Mouse (Mus musculus): Measurements from ENCODE around the gene Idi1.
"Not testable (repeated sequence)": the region's sequence is repeated elsewhere in the genome, so short reads cannot be mapped to it uniquely, and the experiment has no call there.

Idi1 gene

GRCm38 (mm10) chr13:8885445-8886184, at the start of gene Idi1:
Idi1 (plus strand) TSS chr13:8885501.
- DNase-seq (ENCODE audit: low spot score): peak; percentile 97

DNA sequence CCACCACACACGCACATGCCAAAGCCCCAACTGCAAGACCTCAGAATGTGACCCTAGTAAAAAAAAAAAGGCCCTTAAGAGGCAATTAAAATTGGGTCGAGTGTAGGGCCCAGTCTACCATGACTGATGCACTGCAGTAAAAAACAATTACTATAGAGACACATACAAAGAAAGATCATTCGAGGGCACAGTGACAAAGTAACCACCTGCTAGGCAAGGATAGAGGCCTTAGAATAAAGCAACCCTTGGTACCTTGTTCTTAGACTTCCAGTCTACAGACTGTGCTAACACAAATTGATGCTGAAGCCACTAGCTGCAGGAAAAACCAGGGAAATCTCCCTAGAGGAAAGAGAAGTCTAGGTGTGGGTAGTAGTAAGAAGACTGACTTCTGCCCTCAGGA, 46.9 kb upstream of the Idi1 start:
- no peak for DNase-seq (ENCODE audit: low spot score)

GRCm38 (mm10) chr13:8839111-8839510, 46.2 kb upstream of the Idi1 start:
- DNase-seq (ENCODE audit: low spot score): no peak

DNA sequence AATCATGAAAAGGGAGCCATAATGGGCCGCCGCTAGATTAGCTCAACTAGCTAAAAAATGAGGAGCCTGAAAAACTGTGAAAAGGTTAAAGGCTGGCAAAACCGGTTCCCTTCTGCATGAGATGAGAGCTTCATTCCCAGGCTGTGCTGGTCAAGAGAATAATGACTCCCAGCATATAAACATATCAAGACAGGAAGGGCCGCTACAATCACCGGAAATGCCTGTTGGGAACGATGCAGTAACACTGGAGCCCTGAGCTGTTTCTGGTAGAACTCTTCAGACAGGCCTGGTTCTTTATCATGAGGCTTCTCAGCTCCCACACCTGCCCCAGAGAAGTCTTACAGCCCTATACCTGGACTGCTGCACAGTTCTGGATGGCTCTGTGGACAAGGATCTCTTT, 45.4 kb upstream of the Idi1 start:
- no peak for DNase-seq (ENCODE audit: low spot score)

GRCm38 (mm10) chr13:8840941-8841340, 44.4 kb upstream of the Idi1 start:
- no peak for DNase-seq (ENCODE audit: low spot score)

DNA sequence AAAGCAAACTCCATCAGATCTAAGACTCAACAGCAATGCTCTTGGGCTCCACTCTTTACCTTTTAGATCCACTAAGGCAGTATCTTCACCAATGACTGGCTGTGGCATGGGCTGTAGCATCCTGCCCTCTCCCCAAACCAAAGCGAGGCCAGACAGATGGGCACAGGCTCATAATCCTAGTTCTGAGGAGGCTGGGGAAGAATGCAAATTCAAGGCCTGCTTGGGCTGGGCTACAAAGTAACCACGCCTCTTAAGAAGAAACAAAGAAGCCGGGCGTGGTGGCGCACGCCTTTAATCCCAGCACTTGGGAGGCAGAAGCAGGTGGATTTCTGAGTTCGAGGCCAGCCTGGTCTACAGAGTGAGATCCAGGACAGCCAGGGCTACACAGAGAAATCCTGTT, 43.5 kb upstream of the Idi1 start:
- not testable (repeated sequence) for DNase-seq (ENCODE audit: low spot score)

DNA sequence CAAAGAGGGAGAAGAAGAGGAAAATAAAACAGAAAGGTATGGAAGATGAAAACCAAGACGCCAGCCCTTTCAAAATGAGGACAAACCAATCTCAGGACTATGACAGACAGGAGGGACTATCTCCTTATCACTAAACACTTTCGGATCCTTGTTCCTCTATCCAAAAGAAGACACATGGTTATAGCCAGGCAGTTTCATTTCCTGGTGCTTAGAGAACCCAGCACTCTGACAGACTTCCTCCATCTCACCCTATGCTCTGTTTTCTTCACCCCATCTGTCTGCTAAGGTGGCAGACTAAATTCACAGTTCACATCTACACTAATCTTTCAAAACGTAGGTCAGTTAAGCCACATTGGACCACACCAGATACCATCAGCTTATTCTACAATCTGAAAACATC, 43.0 kb upstream of the Idi1 start:
- DNase-seq (ENCODE audit: low spot score): no peak

- DNase-seq (ENCODE audit: low spot score): no peak
These were observed 37.6 kb upstream of the Idi1 start for GRCm38 (mm10) chr13:8847702-8848101.

DNA sequence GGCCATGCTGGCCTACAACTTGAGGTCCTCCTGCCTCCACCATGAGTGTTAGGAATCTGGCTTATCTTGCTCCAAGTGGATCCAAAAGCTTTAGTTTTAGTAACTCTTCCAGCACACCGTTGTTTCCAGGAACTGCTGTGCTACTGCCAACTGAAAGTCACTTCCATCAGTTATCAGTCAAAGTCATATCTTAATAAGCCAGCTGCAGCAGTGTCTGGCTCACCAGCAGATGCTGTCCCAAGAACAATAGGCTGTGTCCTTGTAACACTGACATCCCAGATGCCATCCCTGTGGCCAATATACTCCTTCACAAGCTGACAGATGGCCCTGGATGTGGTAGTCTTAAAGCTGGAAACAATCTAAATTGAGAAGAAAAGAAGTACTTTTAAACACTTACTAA, 36.0 kb upstream of the Idi1 start:
- DNase-seq (ENCODE audit: low spot score): no peak

GRCm38 (mm10) chr13:8853424-8853823, 31.9 kb upstream of the Idi1 start:
- no peak for DNase-seq (ENCODE audit: low spot score)

GRCm38 (mm10) chr13:8854769-8855168, 30.5 kb upstream of the Idi1 start:
- no peak for DNase-seq (ENCODE audit: low spot score)

DNA sequence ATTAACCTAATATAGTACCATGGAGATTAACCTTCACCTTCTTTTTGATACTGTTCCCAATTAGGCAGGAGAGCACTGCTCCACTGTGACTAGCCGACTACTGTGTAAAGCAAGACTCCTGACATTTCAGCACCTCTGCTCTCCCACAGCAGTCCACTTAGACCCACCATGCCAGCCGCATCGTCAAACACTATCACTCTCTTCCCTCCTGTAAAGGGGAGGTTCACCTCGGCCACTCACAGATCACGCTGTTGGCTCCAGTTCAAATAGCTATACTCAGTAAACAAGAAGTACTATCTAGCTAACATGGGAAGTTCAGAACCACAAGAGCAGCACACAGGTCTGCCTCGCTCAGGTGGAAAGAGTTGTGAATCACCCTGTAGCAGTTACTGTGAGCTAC, 26.8 kb upstream of the Idi1 start:
- no peak for DNase-seq (ENCODE audit: low spot score)

GRCm38 (mm10) chr13:8860861-8861260, 24.4 kb upstream of the Idi1 start:
- DNase-seq (ENCODE audit: low spot score): no peak

GRCm38 (mm10) chr13:8864990-8865389, 20.3 kb upstream of the Idi1 start:
- DNase-seq (ENCODE audit: low spot score): no peak

DNA sequence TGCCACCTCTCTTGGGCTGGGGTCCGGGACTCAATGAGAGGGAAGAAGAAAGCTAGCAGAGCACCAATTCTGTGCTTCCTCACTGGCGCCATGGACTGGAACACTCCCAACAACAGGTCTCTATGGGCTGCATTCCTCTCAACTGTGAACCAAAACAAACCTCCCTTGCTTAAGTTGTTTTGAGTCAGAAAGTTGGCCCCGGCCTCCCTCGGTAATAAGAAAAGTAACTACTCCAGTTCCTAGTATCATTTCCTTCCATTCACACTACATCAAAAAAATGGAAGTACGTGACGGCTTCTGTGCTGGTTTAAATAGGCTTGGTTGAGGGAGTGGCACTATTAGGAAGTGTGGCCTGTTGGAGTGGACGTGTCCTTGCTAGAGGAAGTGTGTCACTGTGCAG, 18.7 kb upstream of the Idi1 start:
- no peak for DNase-seq (ENCODE audit: low spot score)

DNA sequence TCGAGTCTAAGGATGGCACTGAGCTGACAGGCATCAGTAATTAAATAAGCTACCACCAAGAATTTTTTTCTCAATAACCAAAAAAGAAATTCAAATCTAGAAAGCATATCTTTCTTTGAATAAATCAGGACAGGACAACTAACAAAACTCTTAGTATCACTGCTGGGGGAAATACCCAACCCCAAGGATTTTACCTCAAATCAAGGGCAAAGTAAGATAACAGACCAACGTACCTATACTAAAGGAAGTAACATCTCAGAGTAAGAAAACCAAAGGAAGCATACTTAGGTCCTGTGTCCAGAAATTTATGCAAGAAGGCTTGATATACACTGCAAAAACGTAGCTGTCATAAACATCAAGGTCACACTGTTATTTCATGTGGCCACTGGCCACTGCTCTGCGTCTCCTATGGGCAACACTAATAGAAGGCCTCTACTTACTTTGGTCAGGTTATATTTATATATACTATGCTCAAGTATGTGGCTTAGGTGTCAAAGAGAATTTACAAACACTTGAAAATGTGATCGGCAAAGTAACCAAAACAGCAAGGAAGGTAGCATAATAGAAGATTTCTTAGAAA, 15.6 kb upstream of the Idi1 start:
- DNase-seq (ENCODE audit: low spot score): no peak

DNA sequence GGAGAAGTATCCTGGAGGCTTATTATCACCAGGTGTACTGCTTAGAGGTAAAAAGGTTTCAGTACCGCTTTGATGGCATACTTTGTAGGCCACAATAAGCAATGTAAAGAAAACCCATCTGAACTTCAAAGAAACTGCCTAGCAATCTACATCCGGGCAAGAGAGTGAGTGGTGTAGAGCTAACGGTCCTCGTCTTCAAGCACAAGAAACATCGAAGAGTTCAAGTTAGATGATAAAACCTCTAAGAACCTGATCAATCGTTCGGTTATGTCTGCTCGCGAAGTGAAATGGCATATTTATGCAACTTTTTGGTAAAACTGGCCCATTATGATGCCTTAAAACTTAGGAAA, 15.2 kb upstream of the Idi1 start:
- DNase-seq (ENCODE audit: low spot score): no peak

DNA sequence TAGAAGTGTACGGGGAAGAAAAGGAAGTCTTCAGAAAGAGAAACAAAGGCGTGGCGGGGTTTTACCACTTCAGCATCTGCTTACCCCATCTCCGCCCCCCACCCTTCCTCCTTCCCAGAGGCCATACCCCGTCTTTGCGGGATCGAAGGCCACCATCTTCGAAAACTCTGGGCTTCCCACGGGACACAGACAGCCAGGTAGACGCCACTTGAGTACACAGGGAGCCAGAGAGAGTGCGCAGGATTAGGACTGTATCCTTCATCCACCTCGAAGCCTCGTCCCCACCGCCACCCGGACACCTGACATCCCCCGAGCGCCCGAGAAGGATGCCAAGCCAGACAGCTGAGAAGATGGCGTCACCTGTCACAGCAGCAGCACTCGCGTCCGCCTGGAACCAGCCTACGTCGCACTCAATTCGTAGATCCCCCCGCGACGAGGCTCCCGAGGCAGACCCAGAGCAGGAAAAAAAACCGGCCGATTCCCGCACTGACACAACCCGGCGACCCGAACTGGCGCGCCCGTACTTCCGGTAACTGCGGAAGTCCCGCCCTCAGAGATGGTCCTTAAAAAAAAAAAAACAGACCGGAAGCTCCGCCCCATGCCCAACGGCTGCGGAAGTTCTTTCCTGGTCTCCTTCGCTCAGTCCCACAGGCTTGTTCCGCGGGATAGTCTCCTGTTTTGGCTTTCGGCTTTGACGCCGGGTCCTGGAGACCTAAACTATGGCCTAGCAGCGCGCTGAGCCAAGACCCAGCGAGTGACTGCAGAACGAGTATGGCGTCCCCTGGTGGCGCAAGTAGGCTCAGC, 14.6 kb upstream of the Idi1 start:
- peak; percentile 91 for DNase-seq (ENCODE audit: low spot score)

GRCm38 (mm10) chr13:8871314-8871962, 13.9 kb upstream of the Idi1 start, which contains the start of gene Wdr37:
Wdr37 (minus strand) TSS chr13:8871909.
- DNase-seq (ENCODE audit: low spot score): peak; percentile 53

DNA sequence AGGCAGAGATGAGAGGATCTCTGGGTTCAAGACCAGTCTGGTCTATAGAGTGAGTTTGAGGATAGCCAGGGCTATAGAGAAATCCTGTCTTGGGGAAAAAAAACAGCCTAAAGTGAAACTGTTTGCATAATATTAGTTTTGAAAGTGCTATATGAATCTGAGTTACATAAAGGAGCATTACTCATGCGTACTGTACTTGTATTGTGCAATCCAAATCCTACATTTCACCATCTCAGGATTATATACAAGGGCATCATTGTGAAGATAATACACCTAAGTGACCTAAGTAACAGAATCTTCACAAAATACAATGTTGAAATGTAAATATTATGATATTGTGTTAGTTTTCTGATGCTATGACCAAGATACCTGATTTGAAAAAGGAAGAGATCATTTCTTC, 11.5 kb upstream of the Idi1 start:
- DNase-seq (ENCODE audit: low spot score): no peak

DNA sequence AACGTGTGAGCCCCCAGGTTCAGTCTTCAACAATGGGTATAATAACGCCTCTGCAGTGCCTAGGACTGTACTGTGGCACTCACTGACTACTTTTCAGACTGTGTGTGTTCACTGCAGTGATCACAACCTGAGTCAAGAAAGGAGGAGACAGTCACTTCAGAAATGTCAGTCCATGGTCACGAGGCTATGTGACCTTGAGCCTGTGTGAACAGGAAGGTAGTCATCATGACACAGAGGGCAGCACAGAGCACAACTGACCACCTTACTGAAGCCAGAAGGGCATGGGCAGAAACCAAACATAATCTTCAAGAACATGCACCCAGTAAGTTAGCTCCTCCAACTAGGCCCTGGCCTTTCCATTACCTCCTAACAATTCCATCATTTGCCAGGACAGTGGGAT, 3.7 kb upstream of the Idi1 start:
- DNase-seq (ENCODE audit: low spot score): no peak

GRCm38 (mm10) chr13:8883870-8884269, 1.4 kb upstream of the Idi1 start:
- DNase-seq (ENCODE audit: low spot score): not testable (repeated sequence)

DNA sequence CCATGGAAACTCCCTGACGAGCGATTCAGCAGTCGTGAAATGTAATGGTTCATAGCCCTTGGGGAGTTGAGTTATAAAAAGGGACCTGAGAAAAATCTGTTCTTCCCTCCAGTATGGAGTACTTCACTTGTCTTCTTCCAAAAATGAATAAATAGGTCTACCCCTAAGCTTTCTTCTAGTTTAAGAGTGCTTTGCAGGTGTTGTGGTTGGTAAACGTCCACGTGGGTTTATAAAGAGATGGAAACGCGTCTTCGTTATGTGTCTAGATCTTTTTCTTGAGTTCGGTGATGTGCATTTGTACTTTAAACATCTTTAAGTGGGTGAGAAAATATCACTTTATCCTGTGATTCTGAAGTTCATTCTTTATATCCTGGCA, 872 bp downstream of the Idi1 start:
- no peak for DNase-seq (ENCODE audit: low spot score)

Data from testis, postnatal 10 days (tissue).